Mouse (Mus musculus): ENCODE results near the gene Cdan1. TPM values are rescaled to one million over a fixed set of nuclear protein-coding genes. Genes with fewer than 3 reads are reported as not detected.

Gene Cdan1
- polyA plus RNA-seq, 1 experiment from 2014 or later, result 8.8 TPM

DNA sequence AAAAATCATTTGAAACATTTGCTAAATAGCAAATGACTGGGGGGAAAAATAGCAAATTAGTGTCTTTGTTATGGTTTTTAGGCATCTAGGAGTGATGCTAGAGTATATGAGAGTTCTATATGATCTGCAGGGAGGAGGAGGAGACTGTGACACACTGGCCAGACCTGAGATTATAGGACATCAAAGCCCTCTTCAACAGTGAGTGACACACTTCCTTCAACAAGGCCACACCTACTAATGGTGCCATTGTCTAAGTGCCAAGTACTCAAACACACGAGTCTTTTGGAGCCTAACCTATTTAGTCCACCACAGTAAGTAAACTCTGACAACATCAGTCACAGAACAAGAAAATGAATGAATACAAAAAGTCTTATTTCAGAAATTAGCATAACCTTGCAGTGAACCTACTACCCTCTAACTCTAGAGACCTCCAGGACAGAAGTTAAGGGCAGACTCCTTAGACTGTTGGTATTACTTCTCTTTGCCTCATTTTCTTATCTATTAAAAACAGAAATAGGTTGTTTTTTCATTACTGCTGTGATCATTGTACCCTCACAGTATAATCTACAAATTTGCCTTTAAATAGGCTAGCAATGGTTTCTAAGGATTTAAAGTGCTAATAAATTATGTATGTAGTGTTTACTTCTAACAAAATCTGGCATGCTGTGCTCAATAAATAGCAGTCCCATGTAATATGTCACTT, 22.8 kb downstream of the Cdan1 start:
- Histone ChIP-seq H3K4me1 (replicated peaks; ENCODE audit: control insufficient read depth, insufficient read depth, low read length) (no peaks in the 10 kb centered on the region), H3K27me3 (replicated peaks; ENCODE audit: control insufficient read depth, insufficient read depth, low read length) (no peaks in the 10 kb centered on the region), H3K4me3 (ENCODE audit: low read depth, low read length) (no peak overlapping the region), H3K9ac (ENCODE audit: low read length) (no peak overlapping the region), H3K9me3 (ENCODE audit: control insufficient read depth, low read length) (no peaks in the 10 kb centered on the region), H3K27ac (ENCODE audit: low read depth) (no peak overlapping the region), H3K36me3 (ENCODE audit: control insufficient read depth, insufficient read depth, low read length) (no peaks in the 10 kb centered on the region), H3K4me2 (ENCODE audit: low read length) (no peak overlapping the region)
- WGBS, result 37% methylated on average over 1 of the region's 1 CpGs
- DNase-seq (ENCODE audit: low spot score) (no peak), ATAC-seq (replicated peaks; ENCODE audit: low FRiP score, low TSS enrichment, low read depth) (no peak)

- Histone ChIP-seq H3K4me2 (ENCODE audit: low read length) (no peak overlapping the region), H3K36me3 (ENCODE audit: control insufficient read depth, insufficient read depth, low read length) (peaks cover 11% of the 10 kb centered on the region; the same call in 1 of the 2 replicates), H3K9me3 (ENCODE audit: control insufficient read depth, low read length) (no peaks in the 10 kb centered on the region), H3K27ac (ENCODE audit: low read depth) (no peak overlapping the region), H3K4me1 (replicated peaks; ENCODE audit: control insufficient read depth, insufficient read depth, low read length) (no peaks in the 10 kb centered on the region), H3K27me3 (replicated peaks; ENCODE audit: control insufficient read depth, insufficient read depth, low read length) (no peaks in the 10 kb centered on the region), H3K4me3 (ENCODE audit: low read depth, low read length) (no peak overlapping the region), H3K9ac (ENCODE audit: low read length) (no peak overlapping the region)
- no peak for ATAC-seq (replicated peaks; ENCODE audit: low FRiP score, low TSS enrichment, low read depth)
- no peak for DNase-seq (ENCODE audit: low spot score)
- WGBS, result 95% methylated on average over 2 of the region's 2 CpGs
Observed at GRCm38 (mm10) chr2:120770265-120770935, 79.5 kb downstream of the Cdan1 start.

GRCm38 (mm10) chr2:120761922-120762321, 88.0 kb downstream of the Cdan1 start:
- Histone ChIP-seq H3K4me2 (ENCODE audit: low read length) (no peak overlapping the region), H3K9me3 (ENCODE audit: control insufficient read depth, low read length) (no peaks in the 10 kb centered on the region), H3K27ac (ENCODE audit: low read depth) (no peak overlapping the region), H3K27me3 (replicated peaks; ENCODE audit: control insufficient read depth, insufficient read depth, low read length) (no peaks in the 10 kb centered on the region), H3K9ac (ENCODE audit: low read length) (no peak overlapping the region), H3K4me1 (replicated peaks; ENCODE audit: control insufficient read depth, insufficient read depth, low read length) (no peaks in the 10 kb centered on the region), H3K36me3 (ENCODE audit: control insufficient read depth, insufficient read depth, low read length) (0 out of 2 replicates have a peak, but pooled peaks cover 7% of the 10 kb centered on the region), H3K4me3 (ENCODE audit: low read depth, low read length) (no peak overlapping the region)
- ATAC-seq (replicated peaks; ENCODE audit: low FRiP score, low TSS enrichment, low read depth) (no peak), DNase-seq (ENCODE audit: low spot score) (no peak)

DNA sequence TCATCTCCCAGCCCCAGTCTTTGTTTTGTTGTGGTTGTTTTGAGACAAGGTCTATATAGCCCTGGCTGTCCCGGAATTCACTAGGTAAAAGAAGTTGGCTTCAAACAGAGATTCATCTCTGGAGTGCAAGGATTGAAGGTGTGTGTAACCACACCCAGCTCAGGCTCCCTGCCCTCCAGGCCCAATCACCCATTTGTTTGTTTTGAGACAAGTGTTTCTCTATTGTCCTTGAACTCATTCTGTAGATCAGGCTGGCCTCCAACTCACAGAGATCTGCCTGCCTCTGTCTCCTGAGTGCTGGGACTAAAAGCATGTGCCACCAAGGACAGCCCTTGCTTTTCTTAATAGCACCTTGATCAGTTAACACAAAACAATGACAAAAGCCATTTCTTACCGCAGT, 101.9 kb downstream of the Cdan1 start:
- WGBS, result 100% methylated on average over 2 of the region's 2 CpGs
- DNase-seq (ENCODE audit: low spot score), result no peak
- H3K4me1 ChIP-seq (replicated peaks; ENCODE audit: control insufficient read depth, insufficient read depth, low read length), result no peaks in the 10 kb centered on the region
- H3K27me3 ChIP-seq (replicated peaks; ENCODE audit: control insufficient read depth, insufficient read depth, low read length), result no peaks in the 10 kb centered on the region
- no peak overlapping the region for H3K9ac ChIP-seq (ENCODE audit: low read length)
- no peak overlapping the region for H3K4me2 ChIP-seq (ENCODE audit: low read length)
- no peaks in the 10 kb centered on the region for H3K9me3 ChIP-seq (ENCODE audit: control insufficient read depth, low read length)
- no peak for ATAC-seq (replicated peaks; ENCODE audit: low FRiP score, low TSS enrichment, low read depth)
- H3K27ac ChIP-seq (ENCODE audit: low read depth), result no peak overlapping the region
- H3K36me3 ChIP-seq (ENCODE audit: control insufficient read depth, insufficient read depth, low read length), result peaks cover 46% of the 10 kb centered on the region
- no peak overlapping the region for H3K4me3 ChIP-seq (ENCODE audit: low read depth, low read length)

- Histone ChIP-seq H3K36me3 (ENCODE audit: control insufficient read depth, insufficient read depth, low read length) (peaks cover 45% of the 10 kb centered on the region), H3K27ac (ENCODE audit: low read depth) (no peak overlapping the region), H3K27me3 (replicated peaks; ENCODE audit: control insufficient read depth, insufficient read depth, low read length) (no peaks in the 10 kb centered on the region), H3K9me3 (ENCODE audit: control insufficient read depth, low read length) (no peaks in the 10 kb centered on the region), H3K4me3 (ENCODE audit: low read depth, low read length) (no peak overlapping the region), H3K9ac (ENCODE audit: low read length) (no peak overlapping the region), H3K4me2 (ENCODE audit: low read length) (no peak overlapping the region), H3K4me1 (replicated peaks; ENCODE audit: control insufficient read depth, insufficient read depth, low read length) (no peaks in the 10 kb centered on the region)
- no peak for ATAC-seq (replicated peaks; ENCODE audit: low FRiP score, low TSS enrichment, low read depth)
- no peak for DNase-seq (ENCODE audit: low spot score)
- WGBS, result 83% methylated on average over 1 of the region's 1 CpGs
Observed at GRCm38 (mm10) chr2:120745496-120745895, 104.4 kb downstream of the Cdan1 start.

- DNase-seq (ENCODE audit: low spot score) (no peak), ATAC-seq (replicated peaks; ENCODE audit: low FRiP score, low TSS enrichment, low read depth) (no peak; the same call in 1 of the 2 replicates)
- Histone ChIP-seq H3K36me3 (ENCODE audit: control insufficient read depth, insufficient read depth, low read length) (peaks cover 19% of the 10 kb centered on the region), H3K4me1 (replicated peaks; ENCODE audit: control insufficient read depth, insufficient read depth, low read length) (peaks cover 20% of the 10 kb centered on the region), H3K27ac (ENCODE audit: low read depth) (peak overlapping the region; percentile 92), H3K9me3 (ENCODE audit: control insufficient read depth, low read length) (no peaks in the 10 kb centered on the region), H3K4me2 (ENCODE audit: low read length) (peak overlapping the region; percentile 98), H3K27me3 (replicated peaks; ENCODE audit: control insufficient read depth, insufficient read depth, low read length) (no peaks in the 10 kb centered on the region), H3K4me3 (ENCODE audit: low read depth, low read length) (peak overlapping the region; percentile 90), H3K9ac (ENCODE audit: low read length) (peak overlapping the region; percentile 81)
- 37% methylated on average over 7 of the region's 7 CpGs for WGBS
Observed at GRCm38 (mm10) chr2:120731877-120732530, 117.9 kb downstream of the Cdan1 start.

GRCm38 (mm10) chr2:120731167-120731862, 118.6 kb downstream of the Cdan1 start:
- peak; percentile 99 for ATAC-seq (replicated peaks; ENCODE audit: low FRiP score, low TSS enrichment, low read depth)
- WGBS, result under 1% methylated on average over 61 of the region's 61 CpGs

DNA sequence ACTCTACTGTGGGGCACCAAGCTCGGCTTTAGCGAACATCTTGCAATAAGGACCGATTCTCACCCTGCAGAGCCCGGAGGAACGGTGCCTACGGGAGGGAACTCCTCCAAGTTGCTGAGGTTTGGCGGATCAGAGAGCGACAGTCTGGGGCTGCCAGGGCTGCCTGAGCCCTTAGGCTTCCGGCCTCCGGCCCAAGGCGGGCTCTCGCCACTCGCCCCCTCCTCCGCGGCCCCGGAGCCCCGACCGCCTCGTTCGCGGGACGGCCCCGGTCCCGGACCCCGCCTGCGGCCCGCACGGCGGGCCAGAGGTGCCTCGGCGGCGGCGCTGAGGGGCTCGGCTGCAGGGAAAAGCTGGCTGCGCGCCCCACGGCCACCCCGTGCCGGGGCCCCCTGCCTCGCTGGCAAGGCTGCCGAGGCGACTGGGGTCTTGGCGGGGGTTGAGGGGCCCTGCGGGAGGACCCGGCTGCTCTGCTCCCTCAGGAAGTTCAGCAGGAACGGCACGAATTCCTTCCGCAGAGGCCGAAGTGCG, 119.2 kb downstream of the Cdan1 start:
- peaks cover 32% of the 10 kb centered on the region for H3K36me3 ChIP-seq (ENCODE audit: control insufficient read depth, insufficient read depth, low read length)
- peak overlapping the region; percentile 90 for H3K4me3 ChIP-seq (ENCODE audit: low read depth, low read length)
- H3K27ac ChIP-seq (ENCODE audit: low read depth), result peak overlapping the region; percentile 92
- peak overlapping the region; percentile 81 for H3K9ac ChIP-seq (ENCODE audit: low read length)
- under 1% methylated on average over 50 of the region's 50 CpGs for WGBS
- H3K9me3 ChIP-seq (ENCODE audit: control insufficient read depth, low read length), result no peaks in the 10 kb centered on the region
- no peaks in the 10 kb centered on the region for H3K27me3 ChIP-seq (replicated peaks; ENCODE audit: control insufficient read depth, insufficient read depth, low read length)
- peaks cover 20% of the 10 kb centered on the region for H3K4me1 ChIP-seq (replicated peaks; ENCODE audit: control insufficient read depth, insufficient read depth, low read length)
- ATAC-seq (replicated peaks; ENCODE audit: low FRiP score, low TSS enrichment, low read depth) (peak; percentile 6; the same call in 1 of the 2 replicates), DNase-seq (ENCODE audit: low spot score) (peak; percentile 67)
- H3K4me2 ChIP-seq (ENCODE audit: low read length), result peak overlapping the region; percentile 98

More at GRCm38 (mm10) chr2:120731167-120731862, 118.6 kb downstream of the Cdan1 start:
- peak; percentile 95 for DNase-seq (ENCODE audit: low spot score)
- Histone ChIP-seq H3K9me3 (ENCODE audit: control insufficient read depth, low read length) (no peaks in the 10 kb centered on the region), H3K27ac (ENCODE audit: low read depth) (peak overlapping the region; percentile 92), H3K4me1 (replicated peaks; ENCODE audit: control insufficient read depth, insufficient read depth, low read length) (peaks cover 20% of the 10 kb centered on the region), H3K27me3 (replicated peaks; ENCODE audit: control insufficient read depth, insufficient read depth, low read length) (no peaks in the 10 kb centered on the region), H3K4me2 (ENCODE audit: low read length) (peak overlapping the region; percentile 98), H3K4me3 (ENCODE audit: low read depth, low read length) (peak overlapping the region; percentile 90), H3K36me3 (ENCODE audit: control insufficient read depth, insufficient read depth, low read length) (peaks cover 26% of the 10 kb centered on the region), H3K9ac (ENCODE audit: low read length) (peak overlapping the region; percentile 81)

All from intestine, embryonic 14.5 days (tissue).